Mouse (Mus musculus) ES-Bruce4 (cell line): ENCODE results near the gene Spin1. TPM values are rescaled to one million over a fixed set of nuclear protein-coding genes. Genes with fewer than 3 reads are reported as not detected.
A peak's percentile ranks its signal among the peaks of the same experiment; 100 is the strongest.

ENCODE experiments used
- H3K27ac ChIP-seq: 2 replicates; pipeline ENCODE4 v1.5.1; 2012; ENCODE audit warnings: low read length, inconsistent platforms; ENCODE audit not compliant: insufficient read depth
- H3K27me3 ChIP-seq: 2 replicates; pipeline ENCODE4 v1.6.1; 2012; ENCODE audit warnings: mild to moderate bottlenecking, low read length, inconsistent platforms; ENCODE audit not compliant: control insufficient read depth, poor library complexity, insufficient read depth, severe bottlenecking
- H3K36me3 ChIP-seq: 2 replicates; pipeline ENCODE4 v1.6.1; 2012; ENCODE audit warnings: inconsistent platforms, mild to moderate bottlenecking, low read length, moderate library complexity; ENCODE audit not compliant: control insufficient read depth, poor library complexity, insufficient read depth, severe bottlenecking
- H3K4me1 ChIP-seq: one replicate; pipeline ENCODE4 v1.8.1; 2011; ENCODE audit warnings: low read length; ENCODE audit not compliant: control insufficient read depth, insufficient read depth
- H3K4me3 ChIP-seq: 2 replicates; pipeline ENCODE4 v1.5.1; 2011; ENCODE audit warnings: low read depth, mild to moderate bottlenecking, low read length
- H3K9ac ChIP-seq: 2 replicates; pipeline ENCODE4 v1.6.1; 2012; ENCODE audit warnings: low read depth, mild to moderate bottlenecking, inconsistent platforms; ENCODE audit not compliant: poor library complexity, severe bottlenecking
- H3K9me3 ChIP-seq: replicated peaks from 2 replicates; pipeline ENCODE4 v1.6.1; 2012; ENCODE audit warnings: mild to moderate bottlenecking, low read length, inconsistent platforms; ENCODE audit not compliant: control insufficient read depth, poor library complexity, insufficient read depth, severe bottlenecking
- CTCF ChIP-seq: IDR thresholded peaks from one replicate; pipeline ENCODE4 v1.8.1; 2011; ENCODE audit warnings: low read depth, low read length
- EP300 ChIP-seq: IDR thresholded peaks from 2 replicates; pipeline ENCODE4 v1.6.1; 2011; ENCODE audit warnings: low read depth, low read length; ENCODE audit not compliant: insufficient read depth
- POLR2A ChIP-seq: IDR thresholded peaks from one replicate; pipeline ENCODE4 v1.8.1; 2011; ENCODE audit warnings: low read length; ENCODE audit not compliant: insufficient read depth
- polyA plus RNA-seq: library from polyadenylated mRNA; stranded (reverse); fragments of >200 nt; gene quantifications from 2 replicates; pipeline ENCODE4 v1.2.4, GENCODE M21; 2011; ENCODE audit warnings: low read depth; ENCODE audit not compliant: missing spikeins, insufficient read depth, insufficient read length

Gene Spin1
- polyA plus RNA-seq, 1 experiment: 72.3 TPM

DNA sequence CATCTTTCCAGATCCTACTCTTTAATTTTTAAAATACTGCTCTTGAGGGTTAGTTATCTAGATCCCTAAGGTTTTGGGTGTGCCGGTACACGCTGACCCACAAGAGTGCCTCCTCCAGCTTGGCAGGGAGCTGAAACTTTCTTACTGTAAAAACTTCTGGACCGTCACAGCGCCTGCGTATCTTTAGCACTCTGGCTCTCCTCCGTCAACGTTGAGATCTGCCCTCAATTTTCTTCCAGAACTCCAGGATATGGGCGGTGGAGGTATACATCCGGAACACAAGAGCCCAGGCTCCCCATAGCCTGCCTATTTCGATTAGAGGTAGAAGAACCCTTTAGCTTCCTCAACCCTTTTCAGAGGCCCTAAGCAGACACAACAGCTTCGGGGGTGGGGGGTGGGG, 69.5 kb downstream of the Spin1 start:
- Histone ChIP-seq H3K27ac (no peak overlapping the region), H3K9ac (0 out of 2 replicates have a peak overlapping the region, but pooled peaks have one; percentile 22), H3K9me3 (no peaks in the 10 kb centered on the region), H3K4me3 (peak overlapping the region; percentile 20; the same call in 1 of the 2 replicates), H3K36me3 (no peaks in the 10 kb centered on the region), H3K27me3 (no peaks in the 10 kb centered on the region), H3K4me1 (peaks cover 2% of the 10 kb centered on the region)
- no peak for TF ChIP-seq EP300
- TF ChIP-seq CTCF: no peak
- no peak for TF ChIP-seq POLR2A

GRCm38 (mm10) chr13:51170691-51171680, 70.3 kb downstream of the Spin1 start, which contains the start of gene Nxnl2:
Gene Nxnl2 (plus strand): TSS chr13:51171022.
- peak within 1 kb of the TSS; percentile 72 for H3K4me3 ChIP-seq
- H3K9me3 ChIP-seq: no peaks in the 10 kb centered on the region
- 0 out of 2 replicates have a peak within 1 kb of the TSS, but pooled peaks have one; percentile 22 for H3K9ac ChIP-seq
- no peak within 1 kb of the TSS for H3K27ac ChIP-seq
- no peaks in the 10 kb centered on the region for H3K36me3 ChIP-seq
- H3K4me1 ChIP-seq: peaks cover 2% of the 10 kb centered on the region
- no peaks in the 10 kb centered on the region for H3K27me3 ChIP-seq
- TF ChIP-seq EP300: 0 out of 2 replicates have a peak, but pooled peaks have one; percentile 12
- TF ChIP-seq POLR2A: no peak
- TF ChIP-seq CTCF: peak; percentile 62

DNA sequence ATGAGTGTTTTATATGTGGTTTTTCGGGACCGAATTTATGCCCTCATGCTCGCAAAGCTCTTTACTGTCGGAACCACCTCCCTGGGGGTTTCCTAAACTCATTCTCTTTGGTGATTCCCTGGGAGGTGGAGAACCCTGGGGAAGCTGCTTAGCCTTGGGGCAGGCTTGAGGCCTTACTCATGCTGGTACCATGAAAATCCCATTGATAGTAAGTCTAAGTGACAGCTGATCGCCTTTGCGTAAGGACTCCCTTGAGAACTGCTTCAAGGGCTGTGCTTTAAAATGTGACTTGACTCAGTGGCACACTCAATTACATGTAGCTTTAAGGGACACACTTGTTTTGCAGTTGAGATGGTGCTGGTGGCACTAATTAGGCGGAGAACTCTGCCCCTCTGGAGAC, 71.9 kb downstream of the Spin1 start:
- Histone ChIP-seq H3K27me3 (no peaks in the 10 kb centered on the region), H3K27ac (no peak overlapping the region), H3K4me3 (no peak overlapping the region), H3K9ac (no peak overlapping the region), H3K36me3 (no peaks in the 10 kb centered on the region), H3K9me3 (no peaks in the 10 kb centered on the region), H3K4me1 (no peaks in the 10 kb centered on the region)
- TF ChIP-seq EP300 (no peak), POLR2A (no peak), CTCF (no peak)

DNA sequence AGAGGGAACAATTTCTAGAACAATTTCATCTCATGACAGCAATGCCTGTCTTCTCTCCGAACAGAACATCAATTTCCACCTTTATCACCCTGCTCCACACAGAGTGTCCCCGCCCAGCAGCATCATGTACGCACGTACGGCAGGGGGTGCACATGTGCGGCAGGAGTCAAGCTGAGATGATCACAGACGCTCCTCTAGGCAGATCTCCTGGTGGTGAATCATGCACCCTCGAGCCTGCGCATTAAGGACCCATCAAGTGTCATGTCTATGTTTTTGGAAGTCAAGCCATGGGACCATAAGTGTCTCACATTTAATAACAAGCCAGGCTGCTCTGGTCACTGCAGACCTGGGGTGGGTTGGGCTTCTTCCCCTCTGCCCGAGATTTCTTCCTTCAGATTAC, 78.3 kb downstream of the Spin1 start:
- H3K36me3 ChIP-seq: no peaks in the 10 kb centered on the region
- H3K4me3 ChIP-seq: no peak overlapping the region
- H3K27ac ChIP-seq: no peak overlapping the region
- H3K27me3 ChIP-seq: no peaks in the 10 kb centered on the region
- H3K9me3 ChIP-seq: no peaks in the 10 kb centered on the region
- H3K4me1 ChIP-seq: no peaks in the 10 kb centered on the region
- H3K9ac ChIP-seq: no peak overlapping the region
- TF ChIP-seq EP300 (no peak), POLR2A (no peak), CTCF (no peak)

- no peaks in the 10 kb centered on the region for H3K4me1 ChIP-seq
These were observed 78.7 kb downstream of the Spin1 start for GRCm38 (mm10) chr13:51179362-51179761.

GRCm38 (mm10) chr13:51182236-51182635, 81.6 kb downstream of the Spin1 start:
- Histone ChIP-seq H3K9me3 (no peaks in the 10 kb centered on the region), H3K27ac (no peak overlapping the region), H3K36me3 (no peaks in the 10 kb centered on the region), H3K4me3 (no peak overlapping the region), H3K4me1 (no peaks in the 10 kb centered on the region), H3K9ac (no peak overlapping the region), H3K27me3 (no peaks in the 10 kb centered on the region)
- no peak for TF ChIP-seq CTCF
- no peak for TF ChIP-seq EP300
- no peak for TF ChIP-seq POLR2A

More at GRCm38 (mm10) chr13:51179362-51179761, 78.7 kb downstream of the Spin1 start:
- no peak overlapping the region for H3K9ac ChIP-seq
- H3K36me3 ChIP-seq: no peaks in the 10 kb centered on the region
- H3K9me3 ChIP-seq: no peaks in the 10 kb centered on the region
- no peak overlapping the region for H3K4me3 ChIP-seq
- TF ChIP-seq EP300 (no peak), CTCF (no peak), POLR2A (no peak)
- H3K27me3 ChIP-seq: no peaks in the 10 kb centered on the region
- no peak overlapping the region for H3K27ac ChIP-seq
